Mouse (Mus musculus) cerebellum, adult 11-12 months (tissue): ENCODE measurements around the gene Ntrk2.

Experiments
- DNase-seq: peaks from one replicate; pipeline ENCODE4 v3.0.0; 2022

Gene Ntrk2

GRCm38 (mm10) chr13:59144321-59144856 is 338.0 kb downstream of the Ntrk2 start:
- DNase-seq = peak; percentile 17

- DNase-seq = peak; percentile 25
Measured at GRCm38 (mm10) chr13:59145677-59146555, 339.5 kb downstream of the Ntrk2 start.

- DNase-seq = no peak
Measured at GRCm38 (mm10) chr13:59146616-59147015, 340.2 kb downstream of the Ntrk2 start.

GRCm38 (mm10) chr13:59147976-59148375 is 341.6 kb downstream of the Ntrk2 start:
- DNase-seq = no peak

GRCm38 (mm10) chr13:59148793-59149192 is 342.4 kb downstream of the Ntrk2 start:
- DNase-seq = no peak

- DNase-seq = no peak
Measured at GRCm38 (mm10) chr13:59164015-59164414, 357.6 kb downstream of the Ntrk2 start.

GRCm38 (mm10) chr13:59173840-59174239 is 367.5 kb downstream of the Ntrk2 start:
- peak; percentile 8 for DNase-seq

GRCm38 (mm10) chr13:59176021-59176420 is 369.7 kb downstream of the Ntrk2 start:
- peak; percentile 11 for DNase-seq

- DNase-seq = no peak
Measured at GRCm38 (mm10) chr13:59176485-59176884, 370.1 kb downstream of the Ntrk2 start.

GRCm38 (mm10) chr13:59177003-59177402 is 370.6 kb downstream of the Ntrk2 start:
- DNase-seq = no peak

GRCm38 (mm10) chr13:59179986-59180385 is 373.6 kb downstream of the Ntrk2 start:
- DNase-seq = no peak

GRCm38 (mm10) chr13:59180781-59181180 is 374.4 kb downstream of the Ntrk2 start:
- peak; percentile 8 for DNase-seq

- no peak for DNase-seq
Measured at GRCm38 (mm10) chr13:59181188-59181947, 375.0 kb downstream of the Ntrk2 start.

GRCm38 (mm10) chr13:59182630-59183029 is 376.3 kb downstream of the Ntrk2 start:
- peak; percentile 48 for DNase-seq
